Comparison of ENCODE assay signal across 9 mouse cellular contexts in genomic region chr14:25377554-25377899, GRCm38 (mm10).
DNase-seq lines count a peak whose midpoint lies in the region; ATAC-seq and TF ChIP-seq lines count a peak whose summit lies in the region.
"Had no signal": no experiment of that assay in that cellular context is flagged by ENCODE, and none has a peak within 500 bp of the region (broad histone marks: within the 10 kb centered on the region; RNA-seq: fewer than 3 reads in every experiment).

No protein-coding gene starts in this region.

- 4% methylated on average over 8 of the region's 8 CpGs for WGBS in heart, postnatal 0 days
- 3% methylated on average over 8 of the region's 8 CpGs for WGBS in midbrain, embryonic 13.5 days

- no peaks in the 10 kb centered on the region for H3K27me3 ChIP-seq in heart, postnatal 0 days (ENCODE audit: control insufficient read depth, insufficient read depth, low read length)
- no peaks in the 10 kb centered on the region for H3K27me3 ChIP-seq in midbrain, embryonic 13.5 days
- H3K27me3 ChIP-seq: Patski had no signal

- peak overlapping the region; percentile 87 for H3K9ac ChIP-seq in heart, postnatal 0 days (replicated peaks; ENCODE audit: low read depth, low read length)
- peak overlapping the region; percentile 84 for H3K9ac ChIP-seq in midbrain, embryonic 13.5 days (replicated peaks)

- TF ChIP-seq CTCF in heart, postnatal 0 days (IDR thresholded peaks at IDR 0.05; ENCODE audit: low read depth): no peak

- no peak for TF ChIP-seq EP300 in heart, postnatal 0 days (IDR thresholded peaks at IDR 0.05; ENCODE audit: low read depth)

- no peaks in the 10 kb centered on the region for H3K9me3 ChIP-seq in heart, postnatal 0 days (replicated peaks; ENCODE audit: control insufficient read depth, low read length)
- no peaks in the 10 kb centered on the region for H3K9me3 ChIP-seq in midbrain, embryonic 13.5 days

- H3K4me1 ChIP-seq in heart, postnatal 0 days (ENCODE audit: control insufficient read depth, insufficient read depth): peaks cover 20% of the 10 kb centered on the region
- peaks cover 5% of the 10 kb centered on the region for H3K4me1 ChIP-seq in brown adipose tissue, adult 24 weeks (ENCODE audit: control insufficient read depth, insufficient read depth, insufficient read length, low read length)
- H3K4me1 ChIP-seq in midbrain, embryonic 13.5 days (replicated peaks): peaks cover 45% of the 10 kb centered on the region

- peak; percentile 39 for ATAC-seq in heart, postnatal 0 days (ENCODE audit: insufficient read depth, low read depth)
- peak; percentile 88 for ATAC-seq in midbrain, embryonic 13.5 days

- DNase-seq in heart, postnatal 0 days (ENCODE audit: low spot score): no peak
- no peak for DNase-seq in heart, adult 11 months
- peak; percentile 37 for DNase-seq in hindlimb bud, embryonic 11.5 days (ENCODE audit: extremely low spot score, low read depth, low spot score)
- no peak for DNase-seq in layer of hippocampus, adult 18-20 months (ENCODE audit: low spot score in 2 of 2)
- DNase-seq in adrenal gland, adult (ENCODE audit: inconsistent age in 2 of 2, low spot score in 1 of 2): no peak
- DNase-seq in testis, postnatal 10 days (ENCODE audit: low spot score): no peak

- peak overlapping the region; percentile 77 for H3K4me2 ChIP-seq in heart, postnatal 0 days (ENCODE audit: low read depth, low read length)
- peak overlapping the region; percentile 63 for H3K4me2 ChIP-seq in midbrain, embryonic 13.5 days (replicated peaks)

- no peaks in the 10 kb centered on the region for H3K36me3 ChIP-seq in heart, postnatal 0 days (replicated peaks; ENCODE audit: control insufficient read depth, insufficient read depth, low read length)
- H3K36me3 ChIP-seq in midbrain, embryonic 13.5 days: no peaks in the 10 kb centered on the region

- peak overlapping the region; percentile 96 for H3K27ac ChIP-seq in heart, postnatal 0 days (ENCODE audit: low read depth)
- H3K27ac ChIP-seq in brown adipose tissue, adult 24 weeks (replicated peaks; ENCODE audit: low read depth, low read length): peak overlapping the region; percentile 97
- peak overlapping the region; percentile 100 for H3K27ac ChIP-seq in midbrain, embryonic 13.5 days

- peak overlapping the region; percentile 45 for H3K4me3 ChIP-seq in heart, postnatal 0 days (ENCODE audit: low read depth, low read length)
- peak overlapping the region; percentile 72 for H3K4me3 ChIP-seq in brown adipose tissue, adult 24 weeks (ENCODE audit: insufficient read depth, low read depth, low read length)
- peak overlapping the region; percentile 40 for H3K4me3 ChIP-seq in midbrain, embryonic 13.5 days (replicated peaks)
